Mouse (Mus musculus) G1E-ER4 (cell line): ENCODE measurements around the gene Lrrc29. TPM values are rescaled to one million over a fixed set of nuclear protein-coding genes. Genes with fewer than 3 reads are reported as not detected.

Experiments
- GATA1 ChIP-seq: IDR thresholded peaks from one replicate; pipeline ENCODE4 v1.8.0; 2012; ENCODE audit warnings: low read length, inconsistent platforms
- polyA plus RNA-seq: library from polyadenylated mRNA; stranded (reverse); fragments of >175 nt; gene quantifications from 2 replicates; pipeline ENCODE4 v1.2.3, GENCODE M21; 2012

Lrrc29 gene
- polyA plus RNA-seq, 1 experiment: 3.4 TPM

DNA sequence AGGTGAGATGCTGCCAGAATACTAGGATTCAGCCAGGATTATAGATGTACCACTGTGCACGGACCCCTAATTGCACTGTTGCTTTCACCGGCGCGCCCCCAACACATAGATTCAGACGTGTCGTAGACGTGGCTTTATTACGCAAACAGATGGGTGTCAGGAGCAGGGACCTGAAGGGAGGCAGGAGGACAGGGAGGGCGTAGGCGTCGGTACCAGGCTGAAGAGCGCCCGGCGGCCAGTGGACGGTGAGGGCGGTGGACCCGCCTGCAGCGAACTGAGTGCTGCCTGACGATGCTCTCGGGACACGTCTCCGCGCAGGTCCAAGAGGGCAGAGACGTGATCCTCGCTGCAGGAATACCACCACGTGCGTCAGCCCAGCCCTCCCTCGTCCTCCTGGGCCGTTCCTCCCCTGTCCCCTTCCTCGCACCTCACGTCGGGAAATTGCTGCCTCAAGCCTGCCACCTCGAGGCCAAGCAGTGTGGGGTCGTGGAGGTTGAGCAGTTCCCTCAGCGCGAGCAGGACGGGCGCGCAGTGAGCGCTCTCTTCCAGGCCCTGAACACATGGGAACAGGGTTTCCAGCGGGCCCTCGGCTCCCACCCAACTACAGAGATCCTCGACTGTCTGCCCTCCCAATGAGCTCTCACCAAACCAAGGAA is 36.1 kb downstream of the Lrrc29 start, which contains the start of gene 4931428F04Rik:
Gene 4931428F04Rik, minus strand, starts transcription at position 60 of the 656 bp plus-strand sequence.
- TF ChIP-seq GATA1: no peak

DNA sequence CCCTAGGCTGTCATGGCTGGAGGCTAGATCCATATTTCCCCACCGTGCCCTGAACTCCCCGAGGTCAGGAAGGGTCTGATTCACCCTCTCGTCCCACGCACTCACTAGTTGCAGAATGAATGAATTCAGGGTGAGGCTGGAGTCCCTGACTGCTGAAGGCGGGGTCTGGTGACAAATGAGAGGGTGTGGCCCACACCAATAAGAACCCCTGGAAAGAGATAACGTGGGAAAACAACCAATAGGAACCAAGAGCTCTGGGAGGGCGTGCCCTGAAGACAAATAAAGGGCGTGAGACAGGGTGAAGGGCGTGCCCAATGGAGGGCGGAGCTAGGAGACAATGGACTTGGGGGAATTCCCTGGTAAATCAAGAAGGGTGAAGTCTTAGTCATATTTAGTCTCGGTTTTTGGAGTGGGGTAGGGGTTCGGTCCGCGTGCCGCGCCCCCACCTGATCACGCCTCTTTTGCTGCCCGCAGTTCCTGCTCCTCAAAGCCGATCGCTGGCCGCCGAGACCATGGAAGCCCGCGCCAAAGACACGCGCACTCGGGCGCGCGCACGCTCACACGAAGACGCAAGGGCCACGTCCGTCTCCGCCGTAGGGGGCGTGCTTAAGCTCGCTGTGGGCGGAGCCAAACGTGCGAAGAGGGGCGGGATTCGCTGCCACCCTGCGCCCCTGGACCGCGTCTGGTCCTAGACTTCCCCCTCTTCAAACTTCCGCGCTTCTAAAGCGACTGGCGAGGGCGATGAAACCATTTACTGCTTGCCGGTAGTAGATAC is 36.9 kb downstream of the Lrrc29 start:
- no peak for TF ChIP-seq GATA1

DNA sequence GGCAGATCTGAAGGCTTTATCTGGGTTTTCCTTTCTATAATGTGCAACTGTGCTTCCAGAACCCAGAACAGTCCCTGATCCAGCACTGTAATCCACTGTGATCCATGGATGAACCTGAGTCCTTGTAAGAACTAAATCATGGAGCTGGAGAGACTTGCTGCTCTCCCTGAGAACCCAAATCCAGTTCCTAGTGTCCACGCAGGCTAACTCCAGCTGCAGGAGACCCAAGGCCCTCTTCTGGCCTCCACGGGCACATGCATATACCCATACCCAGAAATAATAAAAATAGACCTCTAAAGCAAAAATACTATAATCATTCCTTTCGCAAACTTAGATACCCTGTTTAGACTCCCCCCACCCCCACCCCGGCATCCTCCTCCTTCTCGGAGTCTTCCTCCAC is 37.8 kb downstream of the Lrrc29 start:
- no peak for TF ChIP-seq GATA1

DNA sequence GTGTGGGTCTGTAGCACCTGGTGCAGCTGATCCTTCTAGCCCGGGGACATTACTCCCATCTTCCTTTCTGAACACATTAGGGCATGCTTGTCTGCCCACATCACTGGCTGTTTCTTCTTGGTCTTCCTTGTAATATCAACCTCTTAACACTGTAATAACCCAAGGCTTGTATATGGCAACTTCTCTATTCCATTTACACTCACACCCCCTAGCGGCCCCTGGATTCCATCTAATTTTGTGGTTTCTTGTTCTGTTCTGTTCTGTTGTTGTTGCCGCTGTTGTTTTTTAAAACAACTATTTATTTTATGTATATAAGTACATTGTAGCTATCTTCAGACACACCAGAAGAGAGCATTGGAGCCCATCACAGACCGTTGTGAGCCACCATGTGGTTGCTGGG is 39.2 kb downstream of the Lrrc29 start:
- no peak for TF ChIP-seq GATA1

DNA sequence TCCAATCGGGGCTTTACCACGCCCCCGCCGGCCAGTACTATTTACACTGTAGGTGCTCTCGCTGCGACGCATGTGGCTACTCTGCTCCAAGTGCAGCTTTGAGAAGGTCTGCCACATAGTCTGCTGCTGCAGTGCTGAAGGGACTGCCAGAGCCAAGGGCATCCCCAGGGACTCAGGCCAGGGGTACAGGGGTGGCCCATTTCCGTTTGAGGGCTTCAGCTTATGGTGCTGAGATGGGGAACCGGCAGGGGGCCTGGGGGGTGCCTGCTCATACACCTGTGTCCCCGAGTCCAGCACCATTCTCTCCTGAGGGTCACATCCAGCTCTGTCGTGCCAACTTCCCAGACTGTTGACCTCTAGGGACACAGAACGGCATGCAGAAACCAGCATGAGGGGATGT is 40.6 kb downstream of the Lrrc29 start:
- no peak for TF ChIP-seq GATA1

DNA sequence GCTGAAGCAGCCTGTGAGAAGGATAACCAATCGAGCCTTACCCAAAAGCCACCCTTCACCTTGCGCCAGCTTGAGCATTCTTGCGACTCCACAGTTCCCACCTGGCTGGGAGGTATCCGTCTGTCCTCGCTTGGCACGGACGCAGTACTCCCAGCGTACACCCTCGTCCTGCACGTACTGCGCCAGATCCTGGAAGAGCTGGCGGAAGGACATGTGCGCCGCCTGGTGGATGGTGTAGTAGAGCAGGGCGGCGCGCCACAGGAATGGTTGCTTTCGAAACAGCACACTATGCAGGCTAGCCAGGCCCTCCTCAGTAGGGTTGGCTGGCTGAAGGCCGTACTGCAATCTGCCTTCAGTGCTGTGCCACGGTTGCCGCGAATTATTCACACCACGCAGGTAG is 43.0 kb downstream of the Lrrc29 start:
- TF ChIP-seq GATA1: no peak

DNA sequence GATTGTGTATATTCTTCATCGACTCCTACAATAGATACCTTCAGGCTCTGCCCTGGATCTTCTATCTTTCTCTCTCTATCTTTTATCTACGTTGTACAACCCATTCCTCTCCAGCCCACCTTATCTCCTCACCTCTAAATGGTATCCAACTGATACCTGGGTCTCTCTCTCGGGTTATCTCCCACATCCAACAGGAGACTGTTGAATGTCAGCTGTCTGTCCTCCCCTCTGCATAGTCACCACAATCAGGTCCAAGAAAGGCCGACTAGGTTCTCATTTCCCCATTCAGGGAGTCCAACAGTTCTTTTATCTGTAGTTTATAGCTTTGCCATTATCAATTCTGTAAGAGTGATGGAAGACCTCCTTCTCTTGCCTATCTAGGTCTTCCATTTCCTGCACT is 43.8 kb downstream of the Lrrc29 start:
- peak; percentile 49 for TF ChIP-seq GATA1

DNA sequence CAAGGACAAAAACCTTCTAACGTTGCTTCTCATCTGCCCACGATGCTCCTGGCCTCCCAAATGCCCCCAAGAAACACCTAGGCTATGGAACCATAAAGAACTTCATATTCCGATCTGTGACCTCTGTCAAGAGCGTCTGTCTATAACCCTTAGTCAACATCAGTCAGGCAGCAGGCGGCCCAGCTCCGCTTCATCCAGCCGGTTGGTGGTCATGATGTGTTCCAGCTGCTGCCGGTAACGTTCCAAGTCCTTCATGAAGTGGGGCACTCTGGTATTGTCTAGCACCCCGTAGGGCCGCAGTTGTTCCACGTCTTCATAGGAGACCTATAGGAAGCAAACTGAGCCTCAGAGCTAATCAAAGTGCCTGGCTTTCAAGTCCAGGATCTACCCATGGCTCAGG is 44.3 kb downstream of the Lrrc29 start:
- TF ChIP-seq GATA1: no peak

DNA sequence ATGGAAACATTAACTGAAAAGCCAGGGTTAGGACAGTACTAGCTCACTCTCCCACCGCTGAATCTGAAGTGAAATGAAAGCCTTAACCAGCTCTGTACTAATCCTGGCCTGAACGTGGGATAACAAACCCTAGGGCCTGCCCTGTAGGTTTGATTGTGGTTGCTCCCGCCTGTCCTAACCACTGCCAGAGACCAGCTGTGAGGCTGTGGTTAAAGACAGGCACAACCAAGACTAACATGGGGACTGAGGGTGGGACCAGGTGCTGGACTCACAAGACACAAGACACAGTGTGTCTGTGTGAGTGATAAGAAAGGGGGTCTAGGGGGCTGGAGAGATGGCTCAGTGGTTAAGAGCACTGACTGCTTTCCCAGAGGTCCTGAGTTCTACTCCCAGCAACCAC is 45.5 kb downstream of the Lrrc29 start:
- no peak for TF ChIP-seq GATA1

DNA sequence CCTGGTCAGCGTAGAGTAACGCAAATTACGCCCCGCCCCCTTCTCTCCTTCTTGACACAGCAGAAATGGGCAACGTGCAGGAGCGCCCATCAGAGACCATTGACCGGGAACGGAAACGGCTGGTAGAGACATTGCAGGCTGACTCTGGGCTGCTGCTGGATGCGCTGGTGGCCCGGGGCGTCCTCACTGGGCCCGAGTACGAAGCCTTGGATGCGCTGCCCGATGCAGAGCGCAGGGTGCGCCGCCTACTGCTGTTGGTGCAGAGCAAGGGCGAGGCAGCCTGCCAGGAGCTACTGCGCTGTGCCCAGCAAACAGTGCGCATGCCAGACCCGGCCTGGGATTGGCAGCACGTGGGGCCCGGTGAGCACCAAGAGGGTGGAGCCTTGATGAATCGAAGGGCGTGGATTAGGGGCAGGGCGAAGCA is 47.2 kb downstream of the Lrrc29 start:
- no peak for TF ChIP-seq GATA1

DNA sequence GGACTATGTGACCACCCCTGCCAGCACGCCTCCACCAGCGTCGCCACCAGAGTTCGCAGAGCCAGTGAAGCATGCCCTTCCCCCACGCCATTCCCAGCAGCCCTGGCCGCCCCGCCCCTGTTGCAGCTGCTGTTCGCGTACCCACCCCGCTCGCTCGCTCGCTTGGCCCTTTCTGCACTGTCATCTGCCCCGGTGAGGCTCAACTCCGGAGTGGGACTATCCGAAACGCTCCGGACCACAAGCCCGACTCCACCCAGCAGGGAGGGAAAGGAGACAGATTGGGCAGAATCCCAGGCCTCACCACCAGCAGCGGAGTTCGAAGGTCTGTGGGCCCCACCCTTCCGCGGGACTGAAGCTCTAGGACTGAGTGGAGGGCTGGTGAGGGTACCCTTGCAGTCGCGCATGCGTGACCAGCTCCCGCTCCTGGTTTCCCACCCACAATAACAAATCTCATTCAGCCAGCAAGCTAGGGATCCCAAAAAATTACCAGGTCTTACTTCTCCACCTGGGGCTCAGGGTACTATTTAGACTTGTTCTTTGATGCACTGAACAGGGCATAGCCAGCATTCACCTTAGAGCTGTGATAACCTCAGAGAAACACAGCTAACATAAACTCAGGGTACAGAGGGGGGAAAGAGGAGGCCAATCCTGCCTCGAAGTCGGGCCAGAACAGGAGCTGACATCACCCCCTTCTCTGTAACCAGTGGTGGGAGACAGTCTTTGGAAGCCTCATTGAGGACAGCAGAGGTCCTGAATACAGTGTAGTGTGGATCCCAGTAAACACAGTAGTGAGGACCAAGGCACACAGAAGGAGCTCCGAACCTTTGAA is 49.6 kb downstream of the Lrrc29 start:
- no peak for TF ChIP-seq GATA1

DNA sequence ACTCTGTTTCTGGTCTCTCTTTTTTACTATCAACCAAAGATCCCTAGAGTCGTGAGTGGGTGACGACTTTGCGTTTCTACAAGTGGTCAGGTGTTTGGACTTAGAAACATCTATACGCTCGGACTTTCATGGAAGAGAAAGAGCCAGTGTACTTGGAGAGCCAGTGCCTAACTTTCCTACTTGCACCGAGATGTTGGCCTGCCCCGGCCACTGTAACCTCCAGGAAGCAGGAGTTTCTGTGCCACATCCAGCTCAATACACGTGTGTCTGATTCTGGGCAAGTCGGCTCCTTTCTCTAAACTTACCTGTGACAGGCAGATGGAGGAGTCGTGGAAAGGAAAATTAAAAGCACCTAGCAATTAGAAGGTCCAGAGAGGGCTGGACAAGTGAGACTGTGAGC is 50.2 kb downstream of the Lrrc29 start, which contains the start of gene Nol3:
Gene Nol3, plus strand, starts transcription at position 301 of the 400 bp plus-strand sequence.
- no peak for TF ChIP-seq GATA1

DNA sequence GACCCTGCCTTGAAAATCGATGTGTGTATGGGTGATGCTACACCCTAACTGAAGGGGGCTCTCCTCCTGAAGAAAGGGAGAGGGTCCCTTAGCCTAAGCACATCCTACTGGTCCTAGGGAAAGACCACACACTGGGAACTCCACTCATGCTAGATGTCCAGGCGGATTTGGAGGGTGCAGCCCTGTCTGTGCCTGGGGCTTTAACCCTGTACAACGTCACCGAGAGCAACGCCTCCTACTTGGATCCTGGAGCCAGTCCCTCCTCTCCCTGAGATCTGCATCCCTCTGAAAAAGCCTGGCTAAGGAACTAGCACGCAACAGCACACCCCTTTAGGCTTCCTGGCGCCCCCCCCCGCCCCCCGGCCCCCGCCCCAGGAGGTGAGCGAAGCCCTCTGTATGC is 50.7 kb downstream of the Lrrc29 start:
- TF ChIP-seq GATA1: no peak

DNA sequence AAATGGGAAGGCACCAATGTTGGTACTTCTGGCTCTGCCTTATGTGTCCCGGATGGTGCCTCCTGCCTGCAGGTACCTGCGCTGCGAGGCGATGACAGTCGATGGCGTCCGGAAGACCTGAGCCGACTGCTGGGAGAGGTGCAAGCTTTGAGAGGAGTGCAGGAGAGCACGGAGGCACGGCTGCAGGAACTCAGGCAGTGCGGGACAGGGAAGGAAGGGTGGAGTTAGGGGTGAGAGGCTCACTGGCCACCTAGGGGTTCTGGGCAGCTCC is 55.2 kb downstream of the Lrrc29 start:
- TF ChIP-seq GATA1: no peak

DNA sequence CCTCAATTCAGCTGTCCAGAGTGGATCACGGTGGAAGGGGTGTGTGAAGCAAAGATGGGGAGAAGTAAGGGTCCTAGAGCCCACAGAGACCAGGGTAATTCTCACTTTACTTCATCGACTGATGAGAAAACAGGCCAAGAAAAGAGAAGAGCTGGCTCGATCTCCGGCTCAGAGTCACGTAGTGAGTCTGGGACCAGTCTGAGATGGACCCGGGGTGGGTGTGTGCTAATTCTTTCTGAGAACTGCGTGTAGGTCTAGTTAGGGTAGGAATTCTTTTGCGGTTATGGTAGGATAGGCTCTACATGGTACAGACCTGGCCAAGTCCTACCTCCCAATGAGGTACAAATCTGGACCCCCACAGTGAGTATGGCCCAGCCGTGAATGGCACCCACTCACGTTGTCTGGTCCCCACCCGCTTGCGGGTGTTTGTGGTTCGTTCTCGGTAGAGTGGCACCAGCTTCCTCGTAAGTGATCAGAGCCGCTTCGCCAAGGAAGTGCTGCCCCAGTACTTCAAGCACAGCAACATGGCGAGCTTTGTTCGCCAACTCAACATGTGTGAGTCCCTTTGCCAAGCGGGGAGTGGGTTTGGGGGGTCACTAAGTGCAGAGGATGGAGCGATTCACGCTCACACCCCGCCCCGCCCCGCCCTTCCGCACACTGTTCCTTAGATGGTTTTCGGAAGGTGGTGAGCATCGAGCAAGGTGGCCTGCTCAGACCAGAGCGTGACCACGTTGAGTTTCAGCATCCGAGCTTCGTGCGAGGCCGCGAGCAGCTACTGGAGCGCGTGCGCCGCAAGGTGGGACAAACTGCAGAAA is 55.8 kb downstream of the Lrrc29 start:
- no peak for TF ChIP-seq GATA1
